Mouse (Mus musculus): Measurements from ENCODE around the gene Gcgr. TPM values are rescaled to one million over a fixed set of nuclear protein-coding genes. Genes with fewer than 3 reads are reported as not detected.
"Not testable (repeated sequence)": the region's sequence is repeated elsewhere in the genome, so short reads cannot be mapped to it uniquely, and the experiment has no call there.

Gene Gcgr
- total RNA-seq, 2 experiments from 2014 or later = 0.96 to 3.0 TPM

DNA sequence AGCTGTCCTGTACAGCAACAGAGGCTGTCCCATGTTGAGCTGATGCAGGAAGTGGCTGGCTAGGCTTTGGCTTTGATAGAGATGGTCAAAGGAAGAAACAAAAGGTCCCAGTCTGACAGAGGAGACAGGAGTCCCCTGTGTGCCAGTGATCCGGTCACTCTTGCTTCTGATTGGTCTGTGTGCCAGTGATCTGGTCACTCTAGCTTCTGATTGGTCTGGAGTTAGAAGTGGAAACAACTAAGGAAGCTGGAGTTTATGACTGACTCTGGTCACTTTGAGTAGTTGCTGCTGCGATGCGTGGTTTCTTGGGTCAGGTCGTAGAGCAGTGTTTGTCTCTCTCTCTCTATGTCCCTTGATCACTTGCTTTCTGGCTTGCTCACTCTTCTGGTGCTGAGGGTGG is 28.8 kb upstream of the Gcgr start:
- DNase-seq (ENCODE audit: low spot score in 2 of 2) = no peak

DNA sequence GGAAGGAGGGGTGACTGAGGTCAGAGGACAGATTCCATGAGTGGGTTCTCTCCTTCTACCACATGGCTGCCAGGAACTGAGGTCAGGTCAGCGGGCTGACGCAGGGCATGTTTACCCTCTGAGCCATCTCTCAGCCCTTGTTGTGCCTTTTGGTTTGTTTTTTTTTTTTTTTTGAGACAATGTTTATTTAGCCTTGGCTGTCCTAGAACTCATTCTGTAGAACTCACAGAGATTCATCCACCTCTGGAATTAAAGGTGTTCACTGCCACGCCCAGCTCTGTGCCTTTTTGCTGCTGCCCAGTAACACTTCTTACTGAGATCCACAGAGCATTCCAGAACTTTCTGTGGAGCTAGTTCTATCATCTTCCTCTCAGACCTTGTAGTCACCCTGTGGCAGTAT is 24.8 kb upstream of the Gcgr start:
- DNase-seq (ENCODE audit: low spot score in 2 of 2) = no peak

DNA sequence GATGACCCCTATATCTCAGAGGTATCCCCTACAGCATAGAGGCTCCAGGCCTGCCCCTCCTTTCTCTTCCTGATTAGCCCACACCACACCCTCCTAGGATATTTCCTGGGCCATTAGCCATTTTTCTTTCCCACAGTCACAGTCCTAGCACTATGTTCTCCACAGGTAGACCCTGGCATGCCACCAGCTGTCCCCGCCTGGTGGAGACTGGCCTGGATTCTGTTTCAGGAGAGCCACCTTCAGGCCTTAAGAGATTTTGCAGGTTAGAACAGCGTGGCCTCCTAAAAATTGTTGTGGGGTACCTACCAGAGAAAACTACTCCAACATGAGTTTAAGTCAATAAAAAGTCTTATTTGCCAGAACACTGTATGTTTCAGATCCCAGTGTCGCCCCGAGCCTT is 23.6 kb upstream of the Gcgr start:
- DNase-seq (ENCODE audit: low spot score in 2 of 2) = no peak

DNA sequence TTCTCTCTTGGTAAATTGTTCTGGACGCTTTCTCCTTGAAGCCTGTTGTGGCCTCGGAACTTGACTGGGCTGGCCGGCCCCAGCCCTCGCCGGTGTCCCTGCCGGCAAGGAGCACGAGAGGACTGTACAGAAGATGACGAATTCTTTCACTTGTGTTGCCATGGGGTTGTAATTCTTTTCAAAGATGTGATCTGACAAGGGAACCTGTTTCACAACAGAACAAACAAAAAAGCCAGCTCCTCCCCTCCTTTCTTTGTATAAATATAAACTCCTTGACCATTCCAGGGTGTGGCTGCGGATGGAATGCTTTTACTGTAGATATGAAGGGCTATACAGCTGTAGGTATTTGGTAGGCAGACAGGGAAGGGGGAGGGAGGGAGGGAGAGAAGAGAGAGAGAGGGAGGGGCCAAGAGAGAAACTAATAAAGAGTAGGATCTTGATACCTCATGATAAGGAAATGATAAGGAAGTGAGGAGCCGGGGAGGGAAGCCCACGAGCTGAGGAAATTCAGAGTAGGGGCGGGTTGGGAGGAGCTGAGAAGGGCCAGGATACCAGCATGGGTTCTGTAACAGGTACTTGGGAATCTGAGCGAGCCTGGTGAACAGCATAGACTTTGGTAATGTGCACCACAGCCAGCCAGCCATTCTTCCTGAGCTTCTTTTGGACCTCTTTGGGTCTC is 22.7 kb upstream of the Gcgr start:
- no peak for DNase-seq (ENCODE audit: low spot score in 2 of 2)

DNA sequence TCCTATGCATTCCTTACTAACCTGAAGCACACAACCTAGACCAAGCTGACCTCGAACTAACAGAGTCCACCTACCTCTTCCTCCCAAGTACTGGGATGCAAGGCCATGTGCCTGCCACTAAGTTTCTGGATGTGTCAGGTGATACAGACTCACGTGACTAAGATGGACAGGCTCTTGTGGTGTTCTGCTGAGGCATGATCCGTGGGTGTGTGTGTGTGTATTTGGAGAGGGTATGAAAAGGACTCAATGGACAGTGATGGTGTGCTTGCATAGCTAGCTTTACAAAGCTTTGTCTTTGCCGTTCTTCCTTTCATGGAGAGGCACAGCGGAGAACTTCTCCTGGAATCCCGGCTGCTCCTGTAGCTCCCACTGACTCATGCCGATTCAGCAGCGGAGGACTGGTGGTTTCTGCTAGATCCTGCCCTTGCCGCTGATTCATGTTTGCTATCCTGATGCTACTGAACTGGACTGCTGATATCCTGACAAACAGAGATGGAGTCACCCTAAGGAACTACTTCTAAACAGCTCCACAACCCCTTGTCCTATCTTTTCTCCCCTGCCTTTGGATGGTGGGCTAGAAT is 22.1 kb upstream of the Gcgr start:
- DNase-seq (ENCODE audit: low spot score in 2 of 2) = no peak

DNA sequence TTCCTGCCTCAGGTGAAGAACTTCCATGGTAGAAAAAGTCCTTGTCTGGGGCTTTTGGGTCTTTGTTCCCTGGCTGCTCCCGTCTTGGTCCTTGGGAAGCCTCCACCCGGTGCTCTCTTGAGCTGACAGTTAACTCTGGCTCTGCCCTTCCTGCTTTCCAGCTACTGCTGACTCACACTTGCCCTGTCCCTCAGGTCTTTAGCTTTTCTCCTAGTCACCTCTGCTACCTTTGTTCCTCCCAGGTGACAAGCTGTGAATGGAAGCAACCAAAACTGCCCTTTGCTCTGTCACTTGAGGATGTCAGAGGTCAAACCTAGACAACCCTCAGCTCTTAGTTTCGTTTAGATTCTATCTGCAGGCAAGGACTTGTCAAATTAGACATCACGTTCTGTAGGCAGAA is 20.6 kb upstream of the Gcgr start:
- no peak for DNase-seq (ENCODE audit: low spot score in 2 of 2)

DNA sequence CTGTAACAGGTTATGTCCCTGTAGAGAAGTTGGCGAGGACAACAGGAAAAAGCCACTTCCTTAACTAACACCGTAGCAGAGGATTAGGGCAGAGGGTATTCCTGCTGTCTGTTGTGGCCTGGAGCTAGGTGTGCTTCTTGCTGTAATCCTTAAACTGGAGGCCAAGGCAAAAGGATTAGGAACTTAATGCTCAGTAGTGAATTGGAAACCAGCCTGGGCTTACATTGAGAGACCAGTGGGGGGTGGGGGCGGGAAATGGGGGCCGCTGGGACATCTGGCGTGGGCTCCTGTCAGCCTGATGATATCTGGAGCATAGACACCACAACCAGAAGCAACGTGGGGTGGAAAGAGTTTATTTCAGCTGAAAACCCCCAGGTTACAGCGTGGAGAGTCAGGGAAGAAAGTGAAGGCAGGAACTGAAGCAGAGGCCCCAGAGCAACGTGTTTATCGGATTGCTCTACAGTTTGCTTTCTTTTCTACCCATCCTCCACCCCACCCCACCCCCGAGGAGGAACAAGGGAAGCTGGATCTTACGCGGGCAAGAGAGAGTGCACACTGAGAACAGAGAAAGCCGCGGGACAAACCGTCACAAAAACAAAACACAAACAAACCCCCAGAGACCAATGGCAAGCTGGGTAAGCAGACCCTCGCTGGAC is 20.0 kb upstream of the Gcgr start:
- DNase-seq (ENCODE audit: low spot score in 2 of 2) = no peak

DNA sequence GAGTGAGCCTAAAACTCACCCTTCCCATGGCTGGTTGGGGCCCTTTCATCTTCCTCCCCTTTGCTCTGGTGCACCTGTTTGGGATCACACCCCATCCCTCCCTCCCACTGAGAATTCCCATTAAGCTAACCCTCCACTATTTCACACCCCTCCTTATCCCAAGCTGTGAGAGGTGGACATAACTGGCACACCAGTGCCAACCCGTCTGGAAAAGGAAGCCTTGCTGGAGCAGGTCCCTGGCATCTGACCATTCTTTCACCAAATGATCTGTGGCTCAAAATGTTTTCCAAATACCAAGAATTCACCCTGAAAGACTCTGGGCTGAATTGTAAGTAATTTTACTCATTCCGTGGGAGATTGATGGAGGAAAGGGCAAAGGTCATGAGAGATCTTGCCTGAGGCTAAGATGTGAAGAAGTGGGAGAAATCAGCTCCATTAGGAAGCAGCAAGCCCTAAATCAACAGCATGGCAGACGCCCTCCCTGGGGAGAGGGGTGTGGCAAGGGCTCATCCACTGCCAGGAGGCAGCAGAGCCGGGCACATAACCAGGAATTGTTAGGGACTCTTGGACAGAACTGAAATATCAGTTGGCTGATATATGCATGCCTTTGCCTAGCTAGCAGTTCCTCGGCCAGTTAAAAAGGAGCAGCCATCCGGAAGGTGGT is 17.6 kb upstream of the Gcgr start:
- no peak for DNase-seq (ENCODE audit: low spot score in 2 of 2)

DNA sequence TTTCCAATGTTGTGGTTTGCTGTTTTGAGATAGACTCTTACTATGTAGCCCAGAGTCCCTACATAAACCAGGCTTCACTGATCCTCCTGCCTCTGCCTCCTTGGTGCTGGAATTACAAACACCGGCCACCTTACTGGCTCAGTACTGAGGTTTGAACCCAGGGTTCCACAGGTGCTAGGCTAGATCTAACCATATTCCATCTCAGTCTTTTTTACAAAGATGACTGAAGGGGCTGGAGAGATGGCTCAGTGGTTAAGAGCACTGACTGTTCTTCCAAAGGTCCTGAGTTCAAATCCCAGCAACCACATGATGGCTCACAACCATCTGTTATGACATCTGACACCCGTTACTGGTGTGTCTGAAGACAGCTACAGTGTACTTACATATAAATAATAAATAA is 16.2 kb upstream of the Gcgr start:
- DNase-seq (ENCODE audit: low spot score in 2 of 2) = not testable (repeated sequence)

DNA sequence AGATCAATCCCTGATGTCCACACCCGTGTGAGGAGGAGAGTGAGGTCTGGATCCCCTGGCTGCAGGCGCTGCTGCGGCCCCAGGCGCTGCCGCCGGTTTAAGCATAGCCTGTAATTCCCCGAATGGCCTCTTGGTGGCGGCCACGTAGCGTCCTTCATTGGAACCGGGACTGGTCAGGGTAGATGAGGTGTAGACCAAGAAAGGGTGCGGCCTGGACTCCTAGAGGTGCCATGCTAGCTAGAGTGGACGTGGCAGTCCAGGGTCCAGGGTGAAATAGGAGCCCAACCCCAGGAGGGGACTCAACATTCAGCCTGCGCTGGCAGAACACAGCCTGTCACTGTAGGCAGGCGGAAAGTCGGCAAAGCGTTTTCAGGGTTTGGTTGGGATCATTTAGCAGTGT is 14.9 kb upstream of the Gcgr start:
- peak; percentile 92 to 93 for DNase-seq (ENCODE audit: low spot score in 2 of 2)

DNA sequence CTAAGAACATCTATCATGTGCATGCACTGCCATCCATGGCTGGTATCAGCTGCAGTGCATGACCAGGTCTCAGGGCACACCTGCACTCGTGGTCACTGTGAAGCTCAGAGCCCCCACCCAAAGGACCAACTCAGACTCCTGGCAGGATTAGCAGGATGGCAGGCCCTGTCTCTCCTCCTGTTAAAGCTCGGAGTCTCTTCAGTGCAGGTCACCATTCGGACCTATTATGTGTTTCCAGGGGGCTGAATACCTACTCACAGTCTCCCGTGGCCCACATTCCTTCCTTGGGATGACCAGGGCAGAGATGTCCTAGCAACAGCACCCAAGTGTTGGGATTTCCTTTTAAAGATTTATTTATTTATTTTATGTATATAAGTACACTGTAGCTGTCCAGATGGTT is 13.4 kb upstream of the Gcgr start:
- DNase-seq (ENCODE audit: low spot score in 2 of 2) = no peak

DNA sequence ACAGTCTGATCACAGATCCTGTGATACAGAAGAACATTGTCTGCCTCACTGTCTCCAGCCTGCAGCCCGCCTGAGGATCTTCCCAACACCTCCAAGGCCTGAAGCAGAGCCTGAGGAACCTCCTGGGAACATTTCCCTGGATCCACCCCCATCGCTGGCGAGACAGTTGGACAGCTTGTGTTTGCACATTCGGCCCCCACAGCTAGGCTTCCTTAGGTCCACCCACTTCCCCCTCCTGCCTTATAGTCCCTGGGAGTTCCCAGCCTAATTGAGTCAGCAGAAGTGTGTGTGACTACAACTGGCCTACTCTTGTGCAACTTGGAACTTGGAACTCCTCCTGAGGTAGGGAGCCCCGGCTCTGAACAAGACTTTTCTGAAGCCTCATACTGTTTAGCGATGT is 12.5 kb upstream of the Gcgr start:
- no peak for DNase-seq (ENCODE audit: low spot score in 2 of 2)

DNA sequence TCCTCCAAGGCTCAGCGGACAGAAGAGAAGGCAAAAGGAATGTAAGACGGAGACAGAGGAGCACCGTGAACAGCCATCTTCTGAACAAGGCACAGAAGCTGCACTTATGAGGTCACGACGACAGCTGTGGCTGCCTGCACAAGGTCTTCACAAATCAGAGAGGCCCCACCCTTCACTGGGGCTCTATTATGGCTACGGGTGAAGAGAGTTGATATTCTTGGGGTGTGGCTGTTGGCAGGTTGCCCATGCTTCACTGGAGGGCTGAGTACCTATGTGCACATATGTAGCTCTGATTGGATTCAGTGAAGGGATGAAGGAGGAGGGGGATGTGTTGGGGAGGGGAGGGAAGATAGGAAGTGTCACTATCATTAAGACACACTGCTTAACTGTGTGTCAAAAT is 11.9 kb upstream of the Gcgr start:
- no peak for DNase-seq (ENCODE audit: low spot score in 2 of 2)

DNA sequence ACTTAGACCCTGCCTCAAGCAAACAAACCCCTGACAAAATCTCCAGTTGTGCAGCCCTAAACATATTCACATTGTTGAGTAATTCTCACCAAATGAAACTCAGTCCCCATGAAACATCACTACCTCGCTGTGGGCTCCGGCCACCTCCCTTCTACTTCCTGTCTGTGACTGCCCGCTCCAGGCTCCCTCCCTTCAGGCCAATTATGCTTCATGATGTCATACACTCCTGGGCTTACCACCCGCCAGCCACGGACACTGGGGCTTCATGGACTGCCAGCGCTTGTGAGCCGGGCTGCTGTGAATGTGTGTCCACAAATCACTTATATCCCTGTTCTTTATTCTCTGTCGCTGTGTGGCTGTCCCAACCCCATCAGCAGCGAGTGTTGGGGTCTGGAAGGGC is 10.8 kb upstream of the Gcgr start:
- DNase-seq (ENCODE audit: low spot score in 2 of 2) = no peak

DNA sequence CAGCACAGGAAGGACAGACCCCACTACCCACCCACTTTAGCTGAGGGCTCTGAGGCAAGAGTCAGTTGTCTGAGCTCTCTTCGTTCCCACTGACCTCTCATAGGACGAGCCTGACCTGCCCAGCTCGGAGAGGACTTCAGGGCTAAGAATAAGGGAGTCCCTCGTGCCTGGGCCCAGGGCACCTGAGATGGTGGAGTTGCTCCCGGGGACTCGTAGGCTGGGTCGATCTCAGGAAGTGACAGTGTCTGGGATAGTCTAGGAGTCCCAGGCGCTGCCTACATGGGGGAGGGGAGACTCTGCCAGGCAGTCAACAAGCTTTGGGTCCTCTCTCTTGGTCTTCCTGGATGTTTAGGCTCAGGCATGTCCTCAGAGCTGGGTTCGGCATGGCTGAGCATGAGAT is 10.0 kb upstream of the Gcgr start:
- no peak for DNase-seq (ENCODE audit: low spot score in 2 of 2)

DNA sequence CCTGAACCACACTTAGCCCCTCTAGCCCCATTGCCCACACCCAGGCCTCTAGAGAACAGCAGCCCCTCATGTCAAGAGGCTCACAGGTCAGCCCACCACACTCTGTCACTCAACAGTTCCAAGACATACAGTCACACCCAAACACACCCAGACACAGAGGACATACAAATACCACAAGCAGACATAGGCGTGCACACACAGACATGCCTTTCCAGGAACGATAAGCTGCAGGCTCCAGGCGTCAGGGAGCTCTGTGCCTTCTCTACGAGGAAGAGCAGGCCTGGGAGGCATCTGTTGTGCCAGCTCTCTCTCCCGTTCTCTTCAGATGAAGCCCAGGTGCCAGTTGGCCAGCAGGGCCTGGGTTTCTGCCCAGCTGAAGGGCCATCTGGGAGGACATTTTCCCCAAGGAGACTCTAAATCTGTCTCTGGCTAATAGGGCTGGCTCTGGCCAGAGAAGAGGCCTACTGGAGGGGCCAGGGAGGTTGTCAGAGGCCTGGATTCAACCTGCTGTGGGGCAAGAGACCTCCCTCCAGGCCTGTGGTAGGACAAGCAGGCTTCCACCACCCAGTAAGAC is 9.4 kb upstream of the Gcgr start:
- no peak for DNase-seq (ENCODE audit: low spot score in 2 of 2)

DNA sequence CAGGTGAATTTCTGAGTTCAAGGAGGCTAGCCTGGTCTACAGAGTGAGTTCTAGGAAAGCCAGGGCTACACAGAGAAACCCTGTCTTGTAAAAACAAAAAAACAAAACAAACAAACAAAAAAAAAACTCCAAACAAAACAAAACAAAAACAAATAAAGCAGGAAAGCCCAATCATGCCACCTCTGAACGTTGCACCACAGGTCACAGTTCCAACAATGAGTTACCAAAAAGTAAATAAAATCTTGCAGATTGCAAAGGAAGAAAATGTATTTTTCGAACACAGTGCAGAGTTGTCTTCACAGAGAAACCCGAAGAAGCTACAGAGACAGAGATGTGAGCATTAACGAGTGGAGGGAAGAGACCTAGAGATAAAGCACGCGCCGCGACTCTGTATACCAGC is 7.9 kb upstream of the Gcgr start:
- no peak for DNase-seq (ENCODE audit: low spot score in 2 of 2)

DNA sequence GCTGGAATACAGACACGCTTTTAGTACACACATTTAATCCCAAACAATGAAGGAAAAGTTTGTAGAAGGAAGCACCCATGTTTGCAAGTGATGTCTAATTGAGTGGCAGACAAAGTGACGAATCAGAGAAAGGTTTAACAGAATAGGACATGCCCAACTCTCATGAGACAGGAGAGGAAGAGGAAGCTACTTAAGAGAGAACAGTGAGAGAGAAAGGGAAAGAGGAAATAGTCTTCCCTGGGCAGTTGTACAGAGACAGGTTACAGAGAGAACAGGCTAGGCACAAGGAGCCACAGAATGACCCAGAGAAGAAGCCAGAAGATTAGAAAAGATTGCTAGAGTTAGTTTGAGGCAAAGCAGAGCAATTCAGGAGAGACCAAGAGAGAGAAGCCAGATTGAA is 4.5 kb upstream of the Gcgr start:
- no peak for DNase-seq (ENCODE audit: low spot score in 2 of 2)

DNA sequence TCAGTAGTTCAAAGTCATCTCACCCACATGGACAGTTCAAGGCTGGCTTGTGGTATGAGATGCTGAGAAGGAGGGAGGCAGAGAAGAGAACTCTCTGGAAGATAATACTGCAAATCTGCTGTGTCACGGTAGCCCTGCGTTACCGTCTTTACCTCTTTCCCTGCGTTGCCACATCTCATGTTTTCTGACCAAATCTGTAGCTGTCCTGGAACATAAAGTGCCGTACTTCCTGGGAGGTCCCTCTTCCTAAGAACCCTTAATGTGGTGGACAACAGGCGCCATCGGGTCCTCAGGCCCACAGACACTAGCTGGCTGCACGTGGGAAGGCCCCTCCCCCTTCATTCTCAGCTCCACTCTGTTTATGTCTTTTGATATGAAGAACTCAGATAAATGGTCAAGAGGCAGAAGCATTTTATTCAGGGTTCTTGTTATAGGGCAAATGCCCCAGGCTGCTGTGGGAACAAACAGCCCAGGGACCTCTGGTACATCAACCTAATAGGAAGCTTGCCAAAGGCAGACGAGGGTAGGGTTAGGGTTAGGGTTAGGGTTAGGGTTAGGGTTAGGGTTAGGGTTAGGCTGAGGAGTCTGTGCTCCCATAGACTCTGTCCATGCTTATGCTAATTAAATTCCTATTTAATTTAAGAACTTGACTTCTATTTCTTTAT is 2.7 kb upstream of the Gcgr start:
- no peak for DNase-seq (ENCODE audit: low spot score in 2 of 2)

DNA sequence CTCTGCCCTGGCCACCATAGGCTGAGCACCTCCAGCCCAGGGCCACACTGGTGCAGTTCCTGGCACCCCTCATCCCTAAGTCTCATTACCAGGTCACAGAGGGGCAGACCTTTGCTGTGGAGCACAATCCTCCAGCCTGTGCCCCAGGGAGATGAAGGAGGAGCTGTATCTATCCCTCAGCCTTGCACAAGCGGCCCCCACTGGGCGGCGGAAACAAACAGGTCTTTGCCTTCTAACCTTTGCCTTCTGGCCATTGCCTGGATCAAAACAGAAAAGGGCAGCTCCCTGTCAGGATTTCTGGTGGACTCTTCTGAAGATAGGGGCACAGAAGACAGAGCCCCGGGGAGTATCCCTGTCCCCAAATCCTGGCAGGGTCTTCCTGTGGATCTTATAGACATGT is 1.6 kb upstream of the Gcgr start:
- DNase-seq (ENCODE audit: low spot score in 2 of 2) = no peak

DNA sequence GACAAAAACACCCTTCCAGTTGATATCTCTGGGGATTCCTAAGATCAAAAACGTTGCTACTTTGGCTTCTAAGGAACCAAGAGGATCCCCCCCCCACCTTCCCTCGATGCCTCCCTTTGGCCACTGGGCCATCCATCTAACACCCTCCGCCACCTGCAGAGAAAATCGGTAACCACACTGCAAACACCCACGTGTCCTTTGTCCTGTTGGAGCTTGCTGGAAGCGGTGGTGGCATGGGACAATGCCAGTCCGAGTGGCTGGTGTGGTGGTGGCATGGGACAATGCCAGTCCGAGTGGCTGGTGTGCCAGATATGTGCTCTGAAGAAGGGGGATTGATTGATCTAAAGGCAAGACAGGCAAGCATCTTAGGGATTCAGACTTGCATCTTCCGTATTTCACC is 1.1 kb downstream of the Gcgr start:
- no peak for DNase-seq (ENCODE audit: low spot score in 2 of 2)

DNA sequence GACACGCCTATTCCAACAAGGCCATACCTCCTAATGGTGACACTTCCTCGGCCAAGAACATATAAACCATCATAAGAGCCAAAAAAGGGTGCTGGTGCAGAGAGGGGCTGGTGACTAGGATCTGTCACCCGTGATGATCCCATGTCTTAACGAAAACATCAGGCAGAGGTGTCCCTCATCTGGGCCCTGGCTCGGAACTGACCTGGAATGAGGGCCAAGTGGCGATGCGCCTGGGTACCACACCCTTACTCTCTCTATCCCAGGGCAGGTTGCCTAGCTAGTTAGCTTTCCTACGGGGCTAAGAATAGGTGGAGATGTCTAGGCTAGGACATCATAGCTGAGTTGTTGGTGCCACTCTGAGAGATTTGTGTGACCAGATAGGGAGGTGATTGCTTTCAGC is 3.6 kb downstream of the Gcgr start:
- DNase-seq (ENCODE audit: low spot score in 2 of 2) = no peak

Measured in adrenal gland, adult 18-20 months (tissue).